Mouse (Mus musculus) erythroid progenitor cell, adult 5-6 weeks (primary cell): ENCODE data around the gene Clca2. TPM values are rescaled to one million over a fixed set of nuclear protein-coding genes. Genes with fewer than 3 reads are reported as not detected.

ENCODE experiments used
- ATAC-seq: replicated peaks from 2 replicates; pipeline ENCODE4 v1.8.0; 2016; ENCODE audit warnings: moderate number of reproducible peaks, mild to moderate bottlenecking, moderate TSS enrichment, inconsistent platforms; ENCODE audit not compliant: poor library complexity, low FRiP score, severe bottlenecking
- total RNA-seq, 2 experiments: library from RNA; stranded (forward) in 1 of 2; stranded (reverse) in 1 of 2; fragments of 150-400 nt in 1 of 2; fragments of 186-747, 209-891 nt in 1 of 2; gene quantifications; 2 replicates each; pipeline versions ENCODE4 v1.2.3 to v1.2.4; 2015 to 2017; ENCODE audit warnings: low replicate concordance in 2 of 2

Clca2 gene
- total RNA-seq (2015; ENCODE audit: low replicate concordance) (not detected in 2 replicates), total RNA-seq (2017; ENCODE audit: low replicate concordance) (not detected in 2 replicates)

- no peak for ATAC-seq
These were observed at the start of gene Clca2 for GRCm38 (mm10) chr3:145099291-145099690. TSS of gene Clca2 (minus strand) at chr3:145099443.

GRCm38 (mm10) chr3:145147952-145148351 is 48.7 kb upstream of the Clca2 start:
- no peak for ATAC-seq

DNA sequence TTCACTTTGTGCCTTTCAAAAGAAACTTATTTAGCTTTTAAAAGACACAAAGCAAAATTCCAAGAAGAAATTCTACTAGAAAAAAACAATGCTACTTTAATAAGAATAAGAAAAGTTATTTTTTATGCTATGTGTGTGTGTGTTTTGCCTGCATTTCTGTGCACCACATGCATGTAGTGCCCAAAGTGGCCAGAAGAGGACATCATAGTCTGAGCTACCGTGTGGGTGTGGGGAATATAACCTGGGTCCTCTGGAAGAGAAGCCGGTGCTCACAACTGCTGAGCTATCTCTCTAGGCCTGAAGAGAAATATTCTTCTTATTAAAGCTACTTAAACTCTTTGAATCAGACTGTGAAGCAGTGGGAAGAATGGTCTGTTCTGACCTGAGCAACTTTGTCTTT is 48.2 kb upstream of the Clca2 start:
- no peak for ATAC-seq

DNA sequence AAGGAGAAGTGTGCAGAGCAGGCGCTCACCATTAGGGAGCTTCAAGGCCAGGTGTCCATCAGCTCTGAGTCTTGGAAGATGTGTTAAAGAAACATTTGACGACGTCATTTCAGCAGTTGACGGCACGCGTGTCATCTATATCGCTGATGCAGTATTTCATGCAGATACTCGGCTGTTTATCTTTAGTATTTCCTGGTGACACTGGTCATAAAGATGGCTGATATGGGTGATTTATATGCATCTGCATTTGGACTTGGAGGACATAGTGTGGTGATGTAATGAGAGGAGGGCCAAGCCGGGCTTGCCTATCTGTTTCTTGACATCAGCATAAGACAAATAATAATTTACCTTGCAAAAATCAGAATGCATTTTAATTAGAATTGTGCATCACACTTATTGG is 47.6 kb upstream of the Clca2 start:
- no peak for ATAC-seq

- ATAC-seq: no peak
These were observed 44.6 kb upstream of the Clca2 start for GRCm38 (mm10) chr3:145143856-145144255.

DNA sequence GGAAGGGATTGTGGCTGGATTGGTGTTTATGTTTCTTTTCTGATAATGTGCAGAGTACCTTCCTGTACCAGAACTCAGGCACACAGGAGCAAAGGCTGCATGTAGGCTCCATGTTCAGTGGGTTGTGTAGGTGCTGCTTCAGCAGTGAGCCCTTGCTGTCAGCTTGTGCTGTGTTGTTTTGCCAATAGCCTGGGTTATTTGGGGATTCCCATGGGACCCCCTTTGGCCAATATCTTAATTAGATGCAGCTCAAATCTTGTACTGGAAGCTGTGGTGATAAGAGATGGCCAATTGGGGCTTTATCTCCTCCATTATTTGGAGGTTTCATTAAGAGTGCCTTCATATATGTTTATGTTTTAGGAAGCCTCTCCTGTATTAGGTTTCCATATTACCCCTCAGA is 43.7 kb upstream of the Clca2 start:
- ATAC-seq: no peak

GRCm38 (mm10) chr3:145140236-145140635 is 41.0 kb upstream of the Clca2 start:
- no peak for ATAC-seq

DNA sequence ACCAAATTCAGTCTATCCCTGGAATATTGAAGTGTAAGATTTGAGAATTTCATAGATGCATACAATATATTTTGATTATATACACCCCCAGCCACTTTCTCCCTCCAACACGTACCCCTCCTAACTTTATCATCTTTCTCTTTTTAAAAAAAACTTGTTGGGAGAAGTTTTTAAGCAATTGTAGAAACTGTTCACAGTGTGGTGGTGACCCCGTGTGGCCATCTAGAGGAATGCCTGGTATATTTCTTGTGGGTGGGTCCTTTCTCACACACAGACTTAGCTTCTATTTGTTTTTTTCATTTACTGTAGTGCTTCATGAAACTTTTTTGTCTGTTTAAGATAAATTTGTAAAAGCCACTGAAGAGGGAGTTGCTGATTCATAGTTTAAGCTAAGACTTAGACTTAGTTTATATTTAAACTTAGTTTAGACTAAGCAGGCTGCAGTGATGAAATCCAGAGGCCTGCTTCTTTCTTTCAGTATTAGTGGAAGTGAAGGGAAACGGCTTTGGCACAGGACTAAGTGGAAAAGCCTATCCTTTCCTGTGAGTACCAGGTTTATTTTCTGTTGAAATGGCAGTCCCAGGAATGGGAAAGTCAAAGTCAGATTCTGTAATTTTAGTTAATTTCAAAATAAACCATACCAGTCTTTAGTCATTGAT is 32.1 kb upstream of the Clca2 start:
- ATAC-seq: 0 out of 2 replicates have a peak, but pooled peaks have one; percentile 57

- no peak for ATAC-seq
These were observed 30.1 kb upstream of the Clca2 start for GRCm38 (mm10) chr3:145129356-145129755.

DNA sequence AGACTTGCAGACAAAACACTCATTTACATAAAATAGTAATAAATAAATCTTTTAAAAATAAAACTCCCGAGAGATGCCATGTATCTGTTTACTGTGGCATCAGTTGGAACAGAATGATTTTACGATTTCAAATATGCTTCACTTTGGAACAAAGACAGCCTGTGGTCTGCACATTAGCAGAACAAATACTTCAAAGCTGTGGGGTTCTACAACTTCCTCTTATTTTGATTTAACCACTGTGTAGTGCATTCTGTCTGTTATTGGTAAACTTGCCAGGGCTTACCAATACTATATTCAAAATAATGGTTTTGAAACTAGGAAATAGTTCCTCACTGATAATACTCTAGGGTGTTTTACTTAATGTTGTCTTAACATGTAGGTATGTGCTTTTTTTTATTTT is 27.4 kb upstream of the Clca2 start:
- no peak for ATAC-seq

DNA sequence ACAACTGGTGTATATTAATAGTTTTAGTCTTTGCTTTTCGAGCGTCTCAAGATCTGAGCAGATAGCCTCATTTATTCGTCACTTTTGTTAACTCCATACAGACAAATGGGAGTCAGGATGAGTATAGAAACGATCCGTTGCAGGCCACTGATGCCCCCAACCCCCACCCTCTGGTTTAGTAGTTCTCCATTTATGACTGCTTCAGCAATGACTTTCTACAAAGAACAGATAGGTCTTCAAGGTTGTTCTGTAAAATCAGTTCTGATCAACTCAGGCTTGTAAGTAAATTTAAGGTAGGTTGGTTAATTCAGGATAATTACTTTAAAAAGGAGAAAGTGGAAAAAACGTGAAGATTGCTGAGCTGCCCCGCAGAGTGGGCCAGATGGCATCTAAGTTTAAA is 20.2 kb upstream of the Clca2 start:
- no peak for ATAC-seq

GRCm38 (mm10) chr3:145119002-145119358 is 19.7 kb upstream of the Clca2 start:
- peak; percentile 16; the same call in 1 of the 2 replicates for ATAC-seq

DNA sequence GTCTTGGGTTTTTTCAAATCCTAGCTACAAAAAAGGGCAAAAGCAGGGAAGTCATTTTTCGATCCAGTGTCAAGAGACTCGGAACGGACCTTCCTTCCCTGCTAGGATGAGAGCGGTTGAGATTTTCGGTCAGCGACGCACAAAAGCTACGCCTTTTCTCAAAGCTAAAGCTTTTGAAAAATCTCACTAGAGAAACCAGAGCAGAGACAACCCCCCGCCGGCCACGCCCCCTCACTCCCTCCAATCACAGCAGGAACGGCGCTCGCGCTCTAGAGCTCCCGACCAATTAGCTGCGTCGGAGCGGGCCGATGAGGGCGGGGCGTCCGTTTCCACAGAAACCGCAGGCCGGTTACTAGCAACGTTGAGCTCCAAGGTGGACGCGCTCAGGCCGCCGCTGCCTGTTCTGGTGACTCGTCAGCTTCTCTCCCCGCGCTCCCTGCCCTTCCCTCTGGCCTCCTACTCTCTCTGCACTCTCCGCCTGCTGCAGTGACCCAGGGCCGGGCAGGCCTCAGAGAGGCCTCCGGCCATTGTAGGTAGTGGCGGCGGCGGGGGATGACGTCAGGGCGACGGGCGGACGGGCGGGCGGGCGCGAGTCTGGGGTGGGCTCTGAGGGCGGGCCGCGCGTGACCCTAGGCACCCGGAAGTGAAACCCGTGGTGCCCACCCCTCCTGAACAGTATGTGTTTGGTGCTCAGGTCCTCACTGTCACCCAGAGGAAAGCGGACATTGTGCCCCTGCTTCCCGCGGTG is 19.2 kb upstream of the Clca2 start, which contains the start of gene Odf2l:
Gene Odf2l (plus strand): TSS at position 335 of the 748 bp plus-strand sequence.
- ATAC-seq: peak; percentile 99

- ATAC-seq: no peak
These were observed 18.4 kb upstream of the Clca2 start for GRCm38 (mm10) chr3:145117637-145118036.

GRCm38 (mm10) chr3:145115169-145115568 is 15.9 kb upstream of the Clca2 start:
- no peak for ATAC-seq

- no peak for ATAC-seq
These were observed 6.7 kb upstream of the Clca2 start for GRCm38 (mm10) chr3:145105773-145106504.

GRCm38 (mm10) chr3:145105076-145105772 is 6.0 kb upstream of the Clca2 start:
- ATAC-seq: no peak

DNA sequence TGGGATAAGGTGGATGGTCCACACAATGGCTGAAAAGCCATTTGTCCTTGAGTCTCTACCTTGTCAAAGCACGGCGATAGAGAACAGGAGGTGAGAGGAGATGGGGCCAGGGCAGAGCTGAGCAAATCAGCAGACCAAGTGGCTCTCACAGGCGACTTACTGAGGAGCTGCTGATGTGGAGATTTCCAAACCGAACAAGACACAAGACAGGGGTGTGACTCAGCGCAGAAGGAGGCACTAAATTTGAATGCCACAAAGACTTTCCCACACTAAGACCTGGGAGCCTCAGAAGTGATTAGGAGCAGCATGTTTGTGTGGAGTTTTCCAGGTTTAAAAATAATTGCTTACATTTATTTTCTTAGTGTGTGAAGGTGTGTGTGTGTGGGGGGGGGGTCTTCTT is 4.5 kb upstream of the Clca2 start:
- no peak for ATAC-seq

- no peak for ATAC-seq
These were observed 4.1 kb upstream of the Clca2 start for GRCm38 (mm10) chr3:145103321-145103720.
